Mouse (Mus musculus) layer of hippocampus, adult 9-10 months (tissue): ENCODE data around the gene Rpl32.

Source experiments
- DNase-seq: peaks from one replicate; pipeline ENCODE4 v3.0.0; 2022; ENCODE audit warnings: low spot score

Gene Rpl32

DNA sequence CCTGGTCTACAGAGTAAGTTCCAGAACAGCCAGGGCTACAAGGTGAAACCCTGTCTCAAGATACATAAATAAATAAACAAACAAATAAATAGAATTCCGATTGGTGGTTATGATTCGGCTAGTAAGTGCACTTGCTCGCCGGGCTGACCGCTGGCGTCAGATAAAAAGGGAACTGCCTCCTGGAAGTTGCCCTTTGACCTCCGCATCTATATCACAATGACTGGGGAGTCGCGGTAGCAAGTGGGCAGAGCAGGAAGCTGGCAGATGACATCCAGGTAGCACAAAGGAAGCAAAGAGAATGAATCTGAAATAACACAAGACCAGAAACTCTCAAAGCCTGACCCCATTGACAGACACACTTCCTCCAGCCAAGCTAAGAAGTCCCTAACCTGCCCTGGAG is 41.2 kb downstream of the Rpl32 start:
- DNase-seq: no peak

DNA sequence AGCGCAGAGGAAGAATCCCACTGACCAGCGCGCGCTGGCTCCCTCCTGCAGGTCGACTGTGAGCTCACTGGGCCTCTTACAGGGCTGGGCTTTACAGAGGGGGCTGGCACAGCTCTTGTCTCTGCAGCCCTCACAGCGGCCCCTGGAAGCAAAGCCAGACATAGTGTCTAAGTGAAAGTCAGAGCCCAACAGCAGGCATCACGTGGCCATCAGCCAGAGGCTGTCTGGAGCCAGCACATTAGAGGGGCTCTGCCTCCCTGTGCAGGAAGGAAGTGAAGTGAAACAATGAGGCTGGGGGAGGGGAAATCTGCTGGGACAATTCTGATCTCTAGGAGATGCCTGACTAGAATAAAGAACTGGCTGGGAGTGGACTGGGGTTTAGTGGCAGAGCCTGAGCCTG is 44.4 kb downstream of the Rpl32 start:
- DNase-seq: peak; percentile 13

DNA sequence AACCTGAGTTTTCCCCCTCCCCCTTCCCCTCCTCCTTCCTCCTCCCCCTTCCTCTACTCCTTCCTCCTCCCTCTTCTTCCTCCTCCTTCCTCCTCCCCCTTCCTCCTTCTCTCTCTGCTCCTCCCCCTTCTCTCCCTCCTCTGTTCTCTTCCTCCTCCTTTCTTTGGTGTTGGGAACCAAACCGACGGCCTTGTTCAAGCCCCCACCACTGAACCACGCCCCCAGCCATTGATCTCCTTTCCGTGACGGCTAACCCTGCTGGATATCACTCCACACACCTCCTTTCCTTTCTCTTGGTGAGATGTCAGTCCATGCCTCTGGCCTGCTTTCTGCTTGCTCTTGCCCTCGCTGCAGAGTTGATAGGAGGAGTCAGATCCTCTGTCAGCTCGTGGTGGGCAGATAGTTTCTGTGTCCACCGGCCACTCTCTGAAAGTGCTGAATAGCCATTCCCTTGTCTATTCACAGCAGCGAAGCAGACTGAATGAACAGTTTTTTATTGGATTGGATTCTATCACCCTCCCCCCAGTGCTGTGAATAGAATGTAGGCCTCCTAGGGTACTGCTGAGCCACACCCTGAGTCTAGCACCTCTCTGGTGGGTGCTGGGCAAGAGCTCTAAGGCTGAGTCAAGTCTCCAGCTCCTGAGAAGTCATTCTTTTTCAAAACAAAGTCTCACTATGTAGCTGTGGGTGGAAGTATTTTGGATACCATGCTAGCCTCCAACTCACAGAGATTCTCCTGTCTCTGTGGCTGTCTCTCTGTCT is 46.4 kb downstream of the Rpl32 start, which contains the start of gene Tmem40:
TSS of gene Tmem40 (minus strand) at position 416 of the 762 bp plus-strand sequence.
- no peak for DNase-seq

DNA sequence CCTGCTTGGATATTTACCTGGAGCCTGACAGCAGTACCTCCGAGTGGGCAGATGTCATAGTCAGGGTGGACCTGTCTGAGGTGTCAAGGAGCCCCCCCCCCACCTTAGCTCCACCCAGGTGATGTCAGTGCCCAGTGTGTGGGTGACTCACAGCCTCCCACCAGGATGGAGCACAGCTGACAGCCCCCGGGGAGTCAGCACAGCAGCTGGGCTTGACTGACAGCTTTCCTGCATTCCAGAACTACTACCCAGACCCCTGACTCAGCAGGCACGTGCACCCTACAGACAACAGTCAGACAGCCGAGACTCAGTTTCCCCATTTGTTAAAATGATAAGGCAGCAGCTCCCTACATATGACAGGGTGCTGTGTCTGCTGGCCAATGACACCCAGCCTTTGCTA is 47.6 kb downstream of the Rpl32 start:
- DNase-seq: no peak

DNA sequence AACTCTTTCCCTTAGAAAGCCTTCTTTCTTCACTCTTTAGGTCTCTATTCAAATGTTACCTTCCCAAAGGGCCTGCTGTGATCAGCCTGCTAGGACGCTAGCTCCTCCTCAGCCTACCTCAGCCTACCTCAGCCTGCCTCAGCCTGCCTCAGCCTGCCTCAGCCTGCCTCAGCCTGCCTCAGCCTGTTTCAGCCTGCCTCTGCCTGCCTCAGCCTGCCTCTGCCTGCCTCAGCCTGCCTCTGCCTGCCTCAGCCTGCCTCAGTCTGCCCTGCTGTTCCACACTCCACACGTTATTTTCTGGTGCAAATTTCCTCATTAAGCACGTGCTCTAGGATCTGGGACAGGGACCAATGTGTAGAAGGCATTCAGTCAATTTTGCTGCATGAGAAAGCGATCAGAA is 48.4 kb downstream of the Rpl32 start:
- no peak for DNase-seq

DNA sequence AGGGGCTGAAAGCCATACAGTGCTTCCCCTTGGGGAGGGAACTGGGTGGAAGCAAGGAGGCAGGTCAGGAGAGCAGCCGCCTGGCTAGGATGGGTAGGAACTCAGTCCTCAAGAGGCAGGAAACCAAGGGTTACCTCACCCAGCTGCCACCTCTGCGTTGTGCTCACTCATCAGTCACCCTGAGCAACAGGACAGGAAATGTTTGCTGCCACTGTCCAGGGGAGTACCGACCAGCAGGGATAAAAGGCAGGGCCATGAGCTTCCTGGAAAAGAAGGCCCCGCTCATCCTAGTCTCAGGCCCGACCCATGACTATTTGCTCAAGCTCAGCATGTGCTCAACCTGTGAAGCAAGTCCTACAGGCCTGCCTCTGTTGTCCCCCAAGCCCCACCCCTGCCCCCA is 49.1 kb downstream of the Rpl32 start:
- DNase-seq: no peak

DNA sequence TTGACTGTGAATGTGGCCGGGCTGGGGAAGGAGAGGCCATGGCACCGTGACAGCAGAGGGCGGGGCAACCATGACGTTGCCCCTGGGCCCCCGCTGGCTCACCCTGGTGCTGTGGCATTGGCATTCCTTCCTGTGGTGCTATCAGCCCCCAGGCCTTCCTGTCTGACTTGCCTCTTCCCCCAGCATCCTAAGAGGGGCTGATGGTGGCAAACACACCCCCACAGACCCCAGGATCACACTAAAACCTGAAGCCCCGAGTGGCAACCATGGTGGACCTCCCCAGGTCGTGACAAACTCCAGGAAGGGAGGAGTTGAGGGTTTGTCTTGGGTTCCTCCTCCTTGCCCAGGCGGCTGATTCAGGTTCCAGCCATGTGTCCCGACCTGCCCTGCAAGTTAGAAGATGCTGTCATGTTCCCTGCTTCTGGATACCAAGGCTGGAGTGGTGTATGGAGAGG is 49.5 kb downstream of the Rpl32 start:
- no peak for DNase-seq

DNA sequence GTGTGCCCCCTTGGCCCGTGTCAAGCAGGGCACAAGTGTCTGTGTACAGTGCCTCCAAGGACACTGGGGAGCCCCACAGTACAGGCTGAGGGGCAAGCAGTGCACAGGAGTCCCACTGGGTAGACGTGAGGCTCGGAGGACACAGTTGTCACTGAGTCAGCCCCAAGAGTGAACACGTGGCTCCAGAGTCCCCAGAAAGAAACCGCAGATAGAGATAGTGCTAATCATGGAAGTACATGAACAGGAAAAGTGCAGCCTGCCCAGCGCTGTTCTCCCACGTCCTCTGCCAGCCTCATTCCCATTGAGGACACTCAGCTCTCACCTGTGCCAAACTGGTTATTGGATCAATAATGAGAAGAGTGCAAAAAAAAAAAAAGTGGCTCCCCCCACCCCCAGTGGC is 53.0 kb downstream of the Rpl32 start:
- no peak for DNase-seq
